Mouse (Mus musculus) MEL (cell line): ENCODE data around the gene Aatf. TPM values are rescaled to one million over a fixed set of nuclear protein-coding genes. Genes with fewer than 3 reads are reported as not detected.
A peak's percentile ranks its signal among the peaks of the same experiment; 100 is the strongest.

ENCODE experiments used
- DNase-seq: peaks from one replicate; pipeline ENCODE4 v3.0.0; 2011; ENCODE audit warnings: low read depth, low spot score
- H3K27ac ChIP-seq: 2 replicates; pipeline ENCODE4 v1.5.1; 2012; ENCODE audit warnings: low read depth, mild to moderate bottlenecking, control low read depth, low read length, moderate library complexity; ENCODE audit not compliant: control insufficient read depth
- H3K27me3 ChIP-seq, 2 experiments: fragments of 150-350 bp in 1 of 2; sonication (generic) in 1 of 2; 2 replicates each; pipeline ENCODE4 v1.6.1; 2012; ENCODE audit warnings: low read length in 2 of 2, mild to moderate bottlenecking in 2 of 2, improper control_type of control experiment in 1 of 2, moderate library complexity in 1 of 2; ENCODE audit not compliant: insufficient read depth in 2 of 2, control insufficient read depth in 1 of 2
- H3K36me3 ChIP-seq, 2 experiments: 2 replicates each; pipeline ENCODE4 v1.6.1; 2012 to 2014; ENCODE audit warnings: low read length in 2 of 2, improper control_type of control experiment in 1 of 2, inconsistent platforms in 1 of 2, mild to moderate bottlenecking in 1 of 2; ENCODE audit not compliant: insufficient read depth in 2 of 2, control insufficient read depth in 1 of 2
- H3K4me1 ChIP-seq, 2 experiments: fragments of 150-350 bp in 1 of 2; sonication (generic) in 1 of 2; 2 replicates each; pipeline ENCODE4 v1.6.1; 2012; ENCODE audit warnings: low read length in 2 of 2, improper control_type of control experiment in 1 of 2, mild to moderate bottlenecking in 1 of 2; ENCODE audit not compliant: insufficient read depth in 2 of 2, control insufficient read depth in 1 of 2
- H3K4me3 ChIP-seq, 2 experiments: fragments of 150-350 bp in 1 of 2; sonication (generic) in 1 of 2; 2 replicates each; pipeline ENCODE4 v1.5.1; 2012; ENCODE audit warnings: low read depth in 2 of 2, low read length in 2 of 2, mild to moderate bottlenecking in 2 of 2, moderate library complexity in 2 of 2, control low read depth in 1 of 2, improper control_type of control experiment in 1 of 2; ENCODE audit not compliant: control insufficient read depth in 1 of 2, insufficient read depth in 1 of 2
- H3K79me2 ChIP-seq: 2 replicates; pipeline ENCODE4 v1.6.1; 2012; ENCODE audit warnings: mild to moderate bottlenecking, low read length, moderate library complexity; ENCODE audit not compliant: control insufficient read depth, poor library complexity, insufficient read depth
- H3K9ac ChIP-seq: 2 replicates; pipeline ENCODE4 v1.6.1; 2012; ENCODE audit warnings: low read depth, mild to moderate bottlenecking, control low read depth, low read length, moderate library complexity; ENCODE audit not compliant: control insufficient read depth, poor library complexity, severe bottlenecking
- H3K9me3 ChIP-seq: fragments of 150-350 bp; sonication (generic); replicated peaks from 2 replicates; pipeline ENCODE4 v1.6.1; 2012; ENCODE audit warnings: mild to moderate bottlenecking, low read length, improper control_type of control experiment, moderate library complexity; ENCODE audit not compliant: insufficient read depth
- BHLHE40 ChIP-seq: IDR thresholded peaks from 2 replicates; pipeline ENCODE4 v1.6.1; 2012; ENCODE audit warnings: low read depth, mild to moderate bottlenecking, inconsistent platforms, low read length, improper control_type of control experiment, borderline replicate concordance
- CHD1 ChIP-seq: IDR thresholded peaks from 2 replicates; pipeline ENCODE4 v1.6.1; 2012; ENCODE audit warnings: low read depth, mild to moderate bottlenecking, inconsistent platforms, low read length, improper control_type of control experiment
- CHD2 ChIP-seq: IDR thresholded peaks from 2 replicates; pipeline ENCODE4 v1.6.1; 2011; ENCODE audit warnings: low read length, improper control_type of control experiment
- CTCF ChIP-seq, 3 experiments: IDR thresholded peaks in 2 of 3; conservative IDR thresholded peaks in 1 of 3; 2 replicates each; pipeline ENCODE4 v1.5.1; 2011 to 2012; ENCODE audit warnings: low read length in 3 of 3, low read depth in 2 of 3, mild to moderate bottlenecking in 2 of 3, improper control_type of control experiment in 1 of 3, inconsistent platforms in 1 of 3, mixed read lengths in 1 of 3, moderate library complexity in 1 of 3; ENCODE audit not compliant: control insufficient read depth in 1 of 3, insufficient read depth in 1 of 3, poor library complexity in 1 of 3, severe bottlenecking in 1 of 3
- E2F4 ChIP-seq: IDR thresholded peaks from 2 replicates; pipeline ENCODE4 v1.6.1; 2011; ENCODE audit warnings: low read depth, low read length, improper control_type of control experiment, borderline replicate concordance
- EP300 ChIP-seq, 2 experiments: IDR thresholded peaks; 2 replicates each; pipeline ENCODE4 v1.6.1; 2011; ENCODE audit warnings: improper control_type of control experiment in 2 of 2, low read length in 2 of 2, low read depth in 1 of 2, mild to moderate bottlenecking in 1 of 2
- ETS1 ChIP-seq: IDR thresholded peaks from 2 replicates; pipeline ENCODE4 v1.6.1; 2012; ENCODE audit warnings: low read depth, mild to moderate bottlenecking, inconsistent platforms, low read length, improper control_type of control experiment, moderate library complexity
- GABPA ChIP-seq: IDR thresholded peaks from 2 replicates; pipeline ENCODE4 v1.6.1; 2012; ENCODE audit warnings: low read depth, mild to moderate bottlenecking, inconsistent platforms, low read length, improper control_type of control experiment, moderate library complexity
- GATA1 ChIP-seq: IDR thresholded peaks from 2 replicates; pipeline ENCODE4 v1.6.1; 2011; ENCODE audit warnings: low read depth, low read length, improper control_type of control experiment
- HCFC1 ChIP-seq: IDR thresholded peaks from 2 replicates; pipeline ENCODE4 v1.6.1; 2012; ENCODE audit warnings: low read depth, mild to moderate bottlenecking, inconsistent platforms, low read length, improper control_type of control experiment, moderate library complexity
- JUND ChIP-seq: IDR thresholded peaks from 2 replicates; pipeline ENCODE4 v1.6.1; 2011; ENCODE audit warnings: low read depth, mild to moderate bottlenecking, improper control_type of control experiment, low read length
- KAT2A ChIP-seq: conservative IDR thresholded peaks from 2 replicates; pipeline ENCODE4 v1.6.1; 2012; ENCODE audit warnings: low read depth, low read length, improper control_type of control experiment, inconsistent platforms
- MAFK ChIP-seq: IDR thresholded peaks from 2 replicates; pipeline ENCODE4 v1.6.1; 2011; ENCODE audit warnings: low read depth, mild to moderate bottlenecking, low read length, improper control_type of control experiment, borderline replicate concordance
- MAX ChIP-seq: IDR thresholded peaks from 2 replicates; pipeline ENCODE4 v1.6.1; 2011; ENCODE audit warnings: low read length, improper control_type of control experiment
- MEF2A ChIP-seq: IDR thresholded peaks from 2 replicates; pipeline ENCODE4 v1.6.1; 2014; ENCODE audit warnings: low read depth, mild to moderate bottlenecking, inconsistent platforms, low read length, improper control_type of control experiment; ENCODE audit not compliant: poor library complexity, insufficient replicate concordance, severe bottlenecking; ENCODE audit errors: extremely low read depth
- MXI1 ChIP-seq: IDR thresholded peaks from 2 replicates; pipeline ENCODE4 v1.6.1; 2011; ENCODE audit warnings: mild to moderate bottlenecking, low read depth, low read length, improper control_type of control experiment
- MYB ChIP-seq: IDR thresholded peaks from 2 replicates; pipeline ENCODE4 v1.6.1; 2011; ENCODE audit warnings: mild to moderate bottlenecking, low read depth, low read length, improper control_type of control experiment
- MYC ChIP-seq: IDR thresholded peaks from 2 replicates; pipeline ENCODE4 v1.6.1; 2011; ENCODE audit warnings: low read depth, mild to moderate bottlenecking, low read length, improper control_type of control experiment, moderate library complexity
- NELFE ChIP-seq: IDR thresholded peaks from 2 replicates; pipeline ENCODE4 v1.6.1; 2011; ENCODE audit warnings: low read depth, low read length, improper control_type of control experiment
- NRF1 ChIP-seq: IDR thresholded peaks from 2 replicates; pipeline ENCODE4 v1.6.1; 2014; ENCODE audit warnings: low read depth, mild to moderate bottlenecking, inconsistent platforms, low read length, improper control_type of control experiment, moderate library complexity; ENCODE audit not compliant: poor library complexity, insufficient read depth, severe bottlenecking
- POLR2A ChIP-seq, 2 experiments: IDR thresholded peaks; 2 replicates each; pipeline ENCODE4 v1.6.1; 2011 to 2012; ENCODE audit warnings: low read length in 2 of 2, mild to moderate bottlenecking in 2 of 2, control low read depth in 1 of 2, improper control_type of control experiment in 1 of 2, low read depth in 1 of 2, moderate library complexity in 1 of 2; ENCODE audit not compliant: control insufficient read depth in 1 of 2, insufficient read depth in 1 of 2, poor library complexity in 1 of 2
- POLR2AphosphoS2 ChIP-seq: IDR thresholded peaks from 2 replicates; pipeline ENCODE4 v1.6.1; 2011; ENCODE audit warnings: low read length, improper control_type of control experiment
- RAD21 ChIP-seq: IDR thresholded peaks from 2 replicates; pipeline ENCODE4 v1.6.1; 2011; ENCODE audit warnings: mild to moderate bottlenecking, low read depth, low read length, improper control_type of control experiment
- SMC3 ChIP-seq: IDR thresholded peaks from 2 replicates; pipeline ENCODE4 v1.6.1; 2011; ENCODE audit warnings: low read depth, low read length, improper control_type of control experiment
- UBTF ChIP-seq: IDR thresholded peaks from 2 replicates; pipeline ENCODE4 v1.6.1; 2012; ENCODE audit warnings: low read depth, mild to moderate bottlenecking, inconsistent platforms, low read length, improper control_type of control experiment, moderate library complexity, borderline replicate concordance; ENCODE audit not compliant: insufficient read depth
- USF1 ChIP-seq: IDR thresholded peaks from 2 replicates; pipeline ENCODE4 v1.6.1; 2014; ENCODE audit warnings: low read depth, mild to moderate bottlenecking, inconsistent platforms, low read length, improper control_type of control experiment, moderate library complexity
- USF2 ChIP-seq, 2 experiments: IDR thresholded peaks; 2 replicates each; pipeline ENCODE4 v1.6.1; 2011 to 2012; ENCODE audit warnings: improper control_type of control experiment in 2 of 2, low read length in 2 of 2, borderline replicate concordance in 1 of 2, inconsistent platforms in 1 of 2, low read depth in 1 of 2, mild to moderate bottlenecking in 1 of 2; ENCODE audit not compliant: insufficient read depth in 1 of 2
- ZC3H11A ChIP-seq: IDR thresholded peaks from 2 replicates; pipeline ENCODE4 v1.6.1; 2012; ENCODE audit warnings: low read depth, mild to moderate bottlenecking, inconsistent platforms, low read length, improper control_type of control experiment
- ZMIZ1 ChIP-seq: IDR thresholded peaks from 2 replicates; pipeline ENCODE4 v1.6.1; 2012; ENCODE audit warnings: low read depth, mild to moderate bottlenecking, inconsistent platforms, low read length, improper control_type of control experiment, moderate library complexity
- ZNF384 ChIP-seq: IDR thresholded peaks from 2 replicates; pipeline ENCODE4 v1.6.1; 2012; ENCODE audit warnings: low read depth, mild to moderate bottlenecking, inconsistent platforms, low read length, improper control_type of control experiment
- polyA plus RNA-seq, 2 experiments: library from polyadenylated mRNA; stranded (reverse) in 1 of 2; unstranded in 1 of 2; fragments of >175 nt in 1 of 2; fragments of >200 nt in 1 of 2; gene quantifications; 2 replicates each; pipeline versions ENCODE4 v1.2.1 to v1.2.4; 2012; ENCODE audit warnings: low replicate concordance in 2 of 2, low read depth in 1 of 2; ENCODE audit not compliant: insufficient read length in 2 of 2, insufficient read depth in 1 of 2, missing spikeins in 1 of 2
- total RNA-seq: library from RNA; depleted of rRNA; stranded (reverse); fragments of 300-350 nt; gene quantifications from 2 replicates; pipeline ENCODE4 v1.2.3, GENCODE M21; 2012

Gene Aatf
- total and polyA plus RNA-seq, 3 experiments: 187 to 243 TPM; not detected in 1

DNA sequence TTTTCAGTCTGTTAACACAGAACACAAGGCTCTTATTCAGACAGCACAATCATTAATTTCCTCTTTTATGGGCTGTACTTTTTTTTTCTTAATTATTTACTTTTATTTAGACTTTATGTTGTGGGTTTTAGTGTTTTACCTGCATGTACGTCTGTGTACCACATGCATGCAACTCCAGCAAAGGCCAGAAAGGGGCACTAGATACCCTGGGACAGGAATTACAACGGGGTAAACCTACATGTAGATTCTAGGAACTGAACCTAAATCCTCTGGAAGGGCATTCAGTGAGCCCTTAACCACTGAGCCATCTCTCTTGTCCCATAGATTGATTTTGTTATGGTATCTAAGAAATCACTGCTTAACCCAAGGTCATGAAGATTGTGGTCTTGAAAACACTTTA, 15.4 kb downstream of the Aatf start:
- peaks cover 1 to 58% of the 10 kb centered on the region in 2 experiments; a peak in 2 of 4 replicates for H3K36me3 ChIP-seq
- H3K4me3 ChIP-seq: no peak overlapping the region
- TF ChIP-seq NRF1 (no peak), SMC3 (peak; percentile 39; the same call in 1 of the 2 replicates), ZC3H11A (0 out of 2 replicates have a peak, but pooled peaks have one; percentile 20), MAX (no peak), GATA1 (no peak), CHD2 (no peak), ETS1 (no peak), E2F4 (no peak), JUND (no peak), NELFE (no peak), EP300 (IDR thresholded peaks at IDR 0.05; ENCODE audit: low read depth in 1 of 2, low read length in 2 of 2) (no peak), MEF2A (no peak), POLR2AphosphoS2 (no peak), HCFC1 (no peak), MAFK (no peak), MYC (no peak), RAD21 (peak; percentile 35), CTCF (IDR thresholded peaks at IDR 0.05 in 2 of 3, conservative IDR thresholded peaks at IDR 0.05 in 1 of 3; ENCODE audit: control insufficient read depth in 1 of 3, insufficient read depth in 1 of 3, low read depth in 2 of 3, low read length in 3 of 3, poor library complexity in 1 of 3, severe bottlenecking in 1 of 3) (peak; percentile 24 to 52 (median 25); a peak in 5 of 6 replicates), ZNF384 (no peak), USF1 (no peak), UBTF (no peak), POLR2A (IDR thresholded peaks at IDR 0.05; ENCODE audit: control insufficient read depth in 1 of 2, insufficient read depth in 1 of 2, low read depth in 1 of 2, low read length in 2 of 2, poor library complexity in 1 of 2) (no peak), KAT2A (no peak), MXI1 (no peak), ZMIZ1 (no peak), BHLHE40 (no peak), USF2 (IDR thresholded peaks at IDR 0.05; ENCODE audit: borderline replicate concordance in 1 of 2, insufficient read depth in 1 of 2, low read depth in 1 of 2, low read length in 2 of 2) (no peak), CHD1 (no peak), GABPA (no peak), MYB (no peak)

More for the DNA sequence above, 15.4 kb downstream of the Aatf start:
- Histone ChIP-seq H3K27ac (no peak overlapping the region), H3K27me3 (no peaks in the 10 kb centered on the region), H3K9ac (no peak overlapping the region), H3K9me3 (no peaks in the 10 kb centered on the region), H3K79me2 (peaks cover 14% of the 10 kb centered on the region; the same call in 1 of the 2 replicates), H3K4me1 (no peaks in the 10 kb centered on the region)
- DNase-seq: peak; percentile 51
